8 mouse cellular contexts compared by ENCODE assay signal in genomic region chr3:102193488-102194290, GRCm38 (mm10). TPM values are rescaled to one million over a fixed set of nuclear protein-coding genes. Genes with fewer than 3 reads are reported as not detected.
A peak's percentile ranks its signal among the peaks of the same experiment; 100 is the strongest.
DNase-seq lines count a peak whose midpoint lies in the region; ATAC-seq and TF ChIP-seq lines count a peak whose summit lies in the region.

No protein-coding gene starts in this region.

- WGBS in forebrain, embryonic 10.5 days: 4% methylated on average over 20 of the region's 20 CpGs
- 4% methylated on average over 20 of the region's 20 CpGs for WGBS in hindbrain, embryonic 14.5 days
- 23% methylated on average over 20 of the region's 20 CpGs for WGBS in liver, embryonic 14.5 days (ENCODE audit: insufficient replicate concordance)

- H3K4me2 ChIP-seq in hindbrain, embryonic 14.5 days (replicated peaks): peak overlapping the region; percentile 36
- no peak overlapping the region for H3K4me2 ChIP-seq in liver, embryonic 14.5 days (ENCODE audit: low read depth)

- H3K4me1 ChIP-seq in brown adipose tissue, adult 24 weeks (ENCODE audit: control insufficient read depth, insufficient read depth, insufficient read length, low read length): peaks cover 33% of the 10 kb centered on the region; the same call in 1 of the 2 replicates
- peaks cover 81% of the 10 kb centered on the region for H3K4me1 ChIP-seq in forebrain, embryonic 10.5 days
- peaks cover 30% of the 10 kb centered on the region for H3K4me1 ChIP-seq in hindbrain, embryonic 14.5 days (replicated peaks; ENCODE audit: control insufficient read depth, insufficient read depth, low read length)
- H3K4me1 ChIP-seq in liver, embryonic 14.5 days (replicated peaks; ENCODE audit: control insufficient read depth in 2 of 2, insufficient read depth in 2 of 2, low read length in 1 of 2): peaks cover 0 to 24% of the 10 kb centered on the region in 2 experiments; a peak in 2 of 4 replicates

- H3K36me3 ChIP-seq in forebrain, embryonic 10.5 days (replicated peaks): no peaks in the 10 kb centered on the region
- no peaks in the 10 kb centered on the region for H3K36me3 ChIP-seq in hindbrain, embryonic 14.5 days (replicated peaks; ENCODE audit: control insufficient read depth, insufficient read depth)
- no peaks in the 10 kb centered on the region for H3K36me3 ChIP-seq in liver, embryonic 14.5 days (replicated peaks; ENCODE audit: control insufficient read depth, insufficient read depth, low read depth)

- H3K4me3 ChIP-seq in brown adipose tissue, adult 24 weeks (ENCODE audit: insufficient read depth, low read depth, low read length): no peak overlapping the region; the same call in 1 of the 2 replicates
- H3K4me3 ChIP-seq in forebrain, embryonic 10.5 days: peak overlapping the region; percentile 27
- H3K4me3 ChIP-seq in hindbrain, embryonic 14.5 days (replicated peaks; ENCODE audit: low read length): no peak overlapping the region
- no peak overlapping the region for H3K4me3 ChIP-seq in liver, embryonic 14.5 days (ENCODE audit: insufficient read depth in 1 of 2, low read depth in 2 of 2, low read length in 2 of 2)

- DNase-seq in forebrain, embryonic 10.5 days (ENCODE audit: extremely low spot score, low spot score): peak; percentile 22
- DNase-seq in hindbrain, embryonic 14.5 days (ENCODE audit: low spot score): peak; percentile 41
- no peak for DNase-seq in liver, embryonic 14.5 days (ENCODE audit: low read depth in 3 of 3, low spot score in 3 of 3)
- DNase-seq in retina, postnatal 1 day: peak; percentile 89
- no peak for DNase-seq in layer of hippocampus, postnatal 25 days (ENCODE audit: extremely low spot score in 1 of 2, low spot score in 1 of 2)
- no peak for DNase-seq in frontal cortex, adult 2 months (ENCODE audit: extremely low spot score in 1 of 2, low spot score in 1 of 2)
- DNase-seq in urinary bladder, postnatal 25 days (ENCODE audit: low spot score): no peak

- H3K27ac ChIP-seq in brown adipose tissue, adult 24 weeks (replicated peaks; ENCODE audit: low read depth, low read length): 0 out of 2 replicates have a peak overlapping the region, but pooled peaks have one; percentile 36
- peak overlapping the region; percentile 62 for H3K27ac ChIP-seq in forebrain, embryonic 10.5 days
- peak overlapping the region; percentile 9 for H3K27ac ChIP-seq in hindbrain, embryonic 14.5 days
- no peak overlapping the region for H3K27ac ChIP-seq in liver, embryonic 14.5 days

- TF ChIP-seq CTCF in liver, embryonic 14.5 days (IDR thresholded peaks at IDR 0.05; ENCODE audit: low read depth): no peak

- peaks cover 92% of the 10 kb centered on the region for H3K27me3 ChIP-seq in forebrain, embryonic 10.5 days (ENCODE audit: poor library complexity, severe bottlenecking)
- peaks cover 9% of the 10 kb centered on the region for H3K27me3 ChIP-seq in hindbrain, embryonic 14.5 days (ENCODE audit: control insufficient read depth, insufficient read depth, low read length)
- peaks cover 15% of the 10 kb centered on the region for H3K27me3 ChIP-seq in liver, embryonic 14.5 days (ENCODE audit: control insufficient read depth, insufficient read depth, low read length)

- H3K9me3 ChIP-seq in forebrain, embryonic 10.5 days: no peaks in the 10 kb centered on the region
- H3K9me3 ChIP-seq in hindbrain, embryonic 14.5 days (ENCODE audit: control insufficient read depth, low read length): no peaks in the 10 kb centered on the region
- no peaks in the 10 kb centered on the region for H3K9me3 ChIP-seq in liver, embryonic 14.5 days (ENCODE audit: control insufficient read depth, low read length)

- ATAC-seq in hindbrain, embryonic 14.5 days (ENCODE audit: low FRiP score): no peak
- 0 out of 2 replicates have a peak, but pooled peaks have one; percentile 14 for ATAC-seq in liver, embryonic 14.5 days (ENCODE audit: insufficient read depth)

- no peak for TF ChIP-seq EP300 in liver, embryonic 14.5 days (IDR thresholded peaks at IDR 0.05; ENCODE audit: low read depth)

- H3K9ac ChIP-seq in hindbrain, embryonic 14.5 days: peak overlapping the region; percentile 16; the same call in 1 of the 2 replicates
- no peak overlapping the region for H3K9ac ChIP-seq in liver, embryonic 14.5 days (replicated peaks)

RNA-seq across cellular contexts. Expression of gene Vangl1, which starts 10.8 kb away (rescaled TPM):
- polyA plus RNA-seq in brown adipose tissue, adult 24 weeks (2012; ENCODE audit: insufficient read depth, insufficient read length, missing spikeins): 2.9 and 8.8 TPM in 2 replicates
- polyA plus RNA-seq in forebrain, embryonic 10.5 days (2016; fragmentation: Nextera tagmentation; extraction: Ambion mirVana): 9.5 and 11.0 TPM in 2 replicates
- 9.0 and 11.6 TPM in 2 replicates for polyA plus RNA-seq in hindbrain, embryonic 14.5 days (2014; fragmentation: Nextera tagmentation; extraction: Ambion mirVana)
- polyA plus RNA-seq in liver, embryonic 14.5 days (2012; rRNA removed): 62.8 and 74.2 TPM in 2 replicates
- 62.0 and 62.2 TPM in 2 replicates for polyA plus RNA-seq in liver, embryonic 14.5 days (2014; fragmentation: Nextera tagmentation; extraction: Ambion mirVana)
- 1 to 10 TPM; 5.3 to 8.0 TPM for total RNA-seq in layer of hippocampus, postnatal 25 days (2021)
- polyA plus RNA-seq in frontal cortex, adult 2 months (2012; rRNA removed): 5.0 and 5.1 TPM in 2 replicates

Comparison
In these comparisons a context has a peak if more than half of its experiments do, and no peak if none do; other contexts are left out.
1. DNase-seq: peak in forebrain, embryonic 10.5 days (single experiment), hindbrain, embryonic 14.5 days (single experiment) and retina, postnatal 1 day (single experiment); none in liver, embryonic 14.5 days (0 of 3), layer of hippocampus, postnatal 25 days (0 of 2), frontal cortex, adult 2 months (0 of 2) and urinary bladder, postnatal 25 days (single experiment).